Mouse (Mus musculus): Measurements from ENCODE around the gene Hdac4.

- TF ChIP-seq CTCF (IDR thresholded peaks at IDR 0.05; ENCODE audit: extremely low read depth, insufficient read depth, low read length) (no peak), POLR2A (IDR thresholded peaks at IDR 0.05; ENCODE audit: extremely low read depth, insufficient read depth, low read length) (no peak)
These were observed 24.8 kb downstream of the Hdac4 start for GRCm38 (mm10) chr1:92170616-92171235.
